Mouse (Mus musculus): ENCODE measurements at regions not wholly inside any gene's neighbourhood (a gene's known extent, or its start where the extent isn't known, plus 50 kb on each side); places are given as distances from the start of the nearest gene placed in this dataset.

DNA sequence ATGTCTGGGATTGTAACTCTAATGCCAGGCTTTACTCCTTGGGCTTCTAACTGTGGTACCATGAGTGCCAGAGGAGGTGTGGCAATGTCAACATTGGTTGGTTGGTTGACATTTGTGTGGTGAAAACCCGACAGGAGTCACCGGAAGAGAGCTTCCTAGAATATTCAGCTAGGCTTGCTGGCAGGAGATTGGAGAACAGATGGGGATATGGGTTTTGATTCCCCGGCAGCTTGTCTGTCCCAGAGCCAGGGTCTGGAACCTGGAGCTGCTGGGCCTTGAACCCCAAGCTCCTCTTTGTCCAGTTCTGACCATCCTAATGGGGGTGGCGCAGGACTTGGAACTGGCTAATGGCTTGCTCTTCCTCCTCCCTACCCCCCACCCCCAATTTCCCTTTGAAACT lies 1198.9 kb upstream of the A1bg start:
- no peak for TF ChIP-seq POLR2A (IDR thresholded peaks at IDR 0.05; ENCODE audit: extremely low read depth, insufficient read depth, low read length)
- no peak for TF ChIP-seq CTCF (IDR thresholded peaks at IDR 0.05; ENCODE audit: low read depth, low read length)
- Histone ChIP-seq H3K79me2 (ENCODE audit: control insufficient read depth, insufficient read depth, low read length) (peaks cover 3% of the 10 kb centered on the region; the same call in 1 of the 2 replicates), H3K9ac (ENCODE audit: low read depth, low read length) (no peak overlapping the region), H3K4me1 (ENCODE audit: control insufficient read depth, insufficient read depth, low read length) (peaks cover 11% of the 10 kb centered on the region), H3K36me3 (ENCODE audit: control insufficient read depth, insufficient read depth, low read length) (no peaks in the 10 kb centered on the region), H3K27ac (replicated peaks; ENCODE audit: insufficient read depth, low read depth, low read length) (peak overlapping the region; percentile 50; the same call in 1 of the 2 replicates), H3K27me3 (ENCODE audit: control insufficient read depth, insufficient read depth, low read length) (no peaks in the 10 kb centered on the region), H3K4me3 (ENCODE audit: insufficient read depth, low read depth, low read length) (no peak overlapping the region)
- peak; percentile 66 for DNase-seq (ENCODE audit: extremely low read depth, low read depth, low spot score)
- 45% methylated on average over 4 of the region's 4 CpGs for WGBS

DNA sequence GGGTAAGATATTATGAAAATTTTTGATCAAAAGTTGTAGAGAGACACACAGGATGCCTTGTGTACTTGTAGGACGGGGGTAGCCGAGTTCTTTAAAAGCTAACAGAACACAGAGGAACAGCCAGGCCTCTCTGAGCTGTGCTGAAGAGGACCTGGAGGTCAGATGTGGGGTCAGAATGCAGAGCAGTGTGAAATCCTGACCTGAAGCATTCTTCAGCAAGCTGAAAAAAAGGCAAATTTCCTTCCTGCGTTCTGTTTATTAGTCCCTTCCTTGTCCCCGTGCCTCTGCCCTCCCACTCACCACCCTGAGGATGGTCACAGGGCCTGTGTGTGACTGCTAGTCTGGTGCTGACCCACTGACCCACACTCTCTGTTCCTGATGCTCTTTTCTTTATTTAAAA lies 1197.9 kb upstream of the A1bg start:
- TF ChIP-seq POLR2A (IDR thresholded peaks at IDR 0.05; ENCODE audit: extremely low read depth, insufficient read depth, low read length) (no peak), CTCF (IDR thresholded peaks at IDR 0.05; ENCODE audit: low read depth, low read length) (no peak)
- H3K4me3 ChIP-seq (ENCODE audit: insufficient read depth, low read depth, low read length), result no peak overlapping the region
- H3K9ac ChIP-seq (ENCODE audit: low read depth, low read length), result no peak overlapping the region
- WGBS, result 36% methylated on average over 4 of the region's 4 CpGs
- H3K36me3 ChIP-seq (ENCODE audit: control insufficient read depth, insufficient read depth, low read length), result no peaks in the 10 kb centered on the region
- H3K4me1 ChIP-seq (ENCODE audit: control insufficient read depth, insufficient read depth, low read length), result peaks cover 11% of the 10 kb centered on the region
- DNase-seq (ENCODE audit: extremely low read depth, low read depth, low spot score), result peak; percentile 41
- peaks cover 3% of the 10 kb centered on the region; the same call in 1 of the 2 replicates for H3K79me2 ChIP-seq (ENCODE audit: control insufficient read depth, insufficient read depth, low read length)
- no peaks in the 10 kb centered on the region for H3K27me3 ChIP-seq (ENCODE audit: control insufficient read depth, insufficient read depth, low read length)
- no peak overlapping the region for H3K27ac ChIP-seq (replicated peaks; ENCODE audit: insufficient read depth, low read depth, low read length)

GRCm38 (mm10) chr15:62118997-62119396 lies 1196.2 kb upstream of the A1bg start:
- no peaks in the 10 kb centered on the region for H3K27me3 ChIP-seq (ENCODE audit: control insufficient read depth, insufficient read depth, low read length)
- DNase-seq (ENCODE audit: extremely low read depth, low read depth, low spot score), result no peak
- peaks cover 25% of the 10 kb centered on the region for H3K4me1 ChIP-seq (ENCODE audit: control insufficient read depth, insufficient read depth, low read length)

GRCm38 (mm10) chr15:62116184-62116583 lies 1193.4 kb upstream of the A1bg start:
- H3K27ac ChIP-seq (replicated peaks; ENCODE audit: insufficient read depth, low read depth, low read length), result no peak overlapping the region
- H3K4me3 ChIP-seq (ENCODE audit: insufficient read depth, low read depth, low read length), result no peak overlapping the region
- TF ChIP-seq POLR2A (IDR thresholded peaks at IDR 0.05; ENCODE audit: extremely low read depth, insufficient read depth, low read length) (no peak), CTCF (IDR thresholded peaks at IDR 0.05; ENCODE audit: low read depth, low read length) (no peak)
- H3K27me3 ChIP-seq (ENCODE audit: control insufficient read depth, insufficient read depth, low read length), result no peaks in the 10 kb centered on the region
- H3K4me1 ChIP-seq (ENCODE audit: control insufficient read depth, insufficient read depth, low read length), result peaks cover 21% of the 10 kb centered on the region
- no peaks in the 10 kb centered on the region; the same call in 1 of the 2 replicates for H3K79me2 ChIP-seq (ENCODE audit: control insufficient read depth, insufficient read depth, low read length)
- no peak overlapping the region for H3K9ac ChIP-seq (ENCODE audit: low read depth, low read length)
- 82% methylated on average over 1 of the region's 1 CpGs for WGBS
- no peak for DNase-seq (ENCODE audit: extremely low read depth, low read depth, low spot score)
- no peaks in the 10 kb centered on the region for H3K36me3 ChIP-seq (ENCODE audit: control insufficient read depth, insufficient read depth, low read length)

More at GRCm38 (mm10) chr15:62118997-62119396, 1196.2 kb upstream of the A1bg start:
- TF ChIP-seq POLR2A (IDR thresholded peaks at IDR 0.05; ENCODE audit: extremely low read depth, insufficient read depth, low read length), result no peak
- no peak for TF ChIP-seq CTCF (IDR thresholded peaks at IDR 0.05; ENCODE audit: low read depth, low read length)
- H3K27ac ChIP-seq (replicated peaks; ENCODE audit: insufficient read depth, low read depth, low read length), result no peak overlapping the region
- peaks cover 3% of the 10 kb centered on the region; the same call in 1 of the 2 replicates for H3K79me2 ChIP-seq (ENCODE audit: control insufficient read depth, insufficient read depth, low read length)
- H3K36me3 ChIP-seq (ENCODE audit: control insufficient read depth, insufficient read depth, low read length), result no peaks in the 10 kb centered on the region
- 79% methylated on average over 10 of the region's 10 CpGs for WGBS
- H3K4me3 ChIP-seq (ENCODE audit: insufficient read depth, low read depth, low read length), result no peak overlapping the region
- H3K9ac ChIP-seq (ENCODE audit: low read depth, low read length), result no peak overlapping the region

- TF ChIP-seq CTCF (IDR thresholded peaks at IDR 0.05; ENCODE audit: low read depth, low read length) (no peak), POLR2A (IDR thresholded peaks at IDR 0.05; ENCODE audit: extremely low read depth, insufficient read depth, low read length) (no peak)
- H3K4me3 ChIP-seq (ENCODE audit: insufficient read depth, low read depth, low read length), result no peak overlapping the region
- peaks cover 17% of the 10 kb centered on the region for H3K4me1 ChIP-seq (ENCODE audit: control insufficient read depth, insufficient read depth, low read length)
- H3K27me3 ChIP-seq (ENCODE audit: control insufficient read depth, insufficient read depth, low read length), result no peaks in the 10 kb centered on the region
- H3K9ac ChIP-seq (ENCODE audit: low read depth, low read length), result no peak overlapping the region
- peaks cover 3% of the 10 kb centered on the region; the same call in 1 of the 2 replicates for H3K79me2 ChIP-seq (ENCODE audit: control insufficient read depth, insufficient read depth, low read length)
- no peaks in the 10 kb centered on the region for H3K36me3 ChIP-seq (ENCODE audit: control insufficient read depth, insufficient read depth, low read length)
- WGBS, result 4% methylated on average over 4 of the region's 4 CpGs
- DNase-seq (ENCODE audit: extremely low read depth, low read depth, low spot score), result peak; percentile 85
- no peak overlapping the region for H3K27ac ChIP-seq (replicated peaks; ENCODE audit: insufficient read depth, low read depth, low read length)
Observed at GRCm38 (mm10) chr15:62114815-62115214, 1192.0 kb upstream of the A1bg start.

DNA sequence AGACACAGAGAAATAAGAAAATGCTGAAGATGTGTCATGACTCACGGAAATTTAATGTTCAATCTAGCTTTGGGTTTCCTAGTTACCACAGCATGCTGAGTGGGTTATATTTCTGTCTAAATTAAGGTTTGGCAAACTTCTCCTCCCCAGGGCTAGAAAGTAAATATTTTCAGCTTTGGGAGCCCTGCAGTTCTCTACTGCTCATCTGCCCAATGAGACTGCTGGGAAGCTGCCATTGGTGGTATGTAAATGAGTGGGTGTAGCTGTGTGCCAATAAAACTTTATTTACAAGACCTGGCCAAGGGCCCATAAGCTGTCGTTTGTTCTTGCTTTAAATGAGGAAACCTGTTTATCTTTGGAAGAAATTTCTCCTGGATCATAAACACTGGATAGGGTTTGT lies 1189.3 kb upstream of the A1bg start:
- TF ChIP-seq CTCF (IDR thresholded peaks at IDR 0.05; ENCODE audit: low read depth, low read length), result no peak
- no peak for TF ChIP-seq POLR2A (IDR thresholded peaks at IDR 0.05; ENCODE audit: extremely low read depth, insufficient read depth, low read length)
- Histone ChIP-seq H3K27me3 (ENCODE audit: control insufficient read depth, insufficient read depth, low read length) (no peaks in the 10 kb centered on the region), H3K4me1 (ENCODE audit: control insufficient read depth, insufficient read depth, low read length) (peaks cover 17% of the 10 kb centered on the region), H3K4me3 (ENCODE audit: insufficient read depth, low read depth, low read length) (no peak overlapping the region), H3K9ac (ENCODE audit: low read depth, low read length) (no peak overlapping the region), H3K27ac (replicated peaks; ENCODE audit: insufficient read depth, low read depth, low read length) (no peak overlapping the region), H3K79me2 (ENCODE audit: control insufficient read depth, insufficient read depth, low read length) (peaks cover 3% of the 10 kb centered on the region; the same call in 1 of the 2 replicates), H3K36me3 (ENCODE audit: control insufficient read depth, insufficient read depth, low read length) (no peaks in the 10 kb centered on the region)
- no peak for DNase-seq (ENCODE audit: extremely low read depth, low read depth, low spot score)
- WGBS, result 50% methylated on average over 2 of the region's 2 CpGs
